Mouse (Mus musculus): ENCODE measurements around the gene Aff1.

DNA sequence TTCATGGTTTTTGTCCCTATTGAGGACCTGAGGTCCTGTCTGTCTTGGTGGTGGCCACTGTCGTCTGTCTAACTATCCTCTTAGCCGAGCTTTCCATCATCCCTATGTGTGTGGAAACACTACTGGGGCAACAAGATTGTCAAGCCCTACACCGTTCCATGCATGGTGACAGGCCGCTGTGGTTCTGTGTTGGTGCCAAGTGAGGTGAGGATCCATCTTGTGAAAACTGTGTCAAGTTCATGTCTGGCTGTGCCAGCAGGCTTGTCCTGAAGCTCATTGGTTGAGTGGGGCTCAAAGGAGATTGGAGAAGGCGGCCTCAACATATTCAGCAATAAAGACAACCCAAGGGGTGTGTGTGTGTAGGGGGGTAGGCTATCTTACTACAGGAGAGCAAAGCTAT lies 102.9 kb downstream of the Aff1 start:
- TF ChIP-seq POLR2A (IDR thresholded peaks at IDR 0.05; ENCODE audit: extremely low read depth, insufficient read depth, low read length) (no peak), CTCF (IDR thresholded peaks at IDR 0.05; ENCODE audit: low read depth, low read length) (no peak)

All from liver, adult 2 months (tissue).